Mouse (Mus musculus) forebrain, postnatal 0 days (tissue): ENCODE data around the gene Zdhhc11. TPM values are rescaled to one million over a fixed set of nuclear protein-coding genes. Genes with fewer than 3 reads are reported as not detected.
"Not testable (repeated sequence)": the region's sequence is repeated elsewhere in the genome, so short reads cannot be mapped to it uniquely, and the experiment has no call there.

ENCODE experiments used
- ATAC-seq: fragments of 200-750 bp; cut with Nextera tagmentation; 2 replicates; pipeline ENCODE4 v1.8.0; 2017; ENCODE audit warnings: mild to moderate bottlenecking, moderate library complexity
- DNase-seq: peaks from one replicate; pipeline ENCODE4 v3.0.0-alpha.2; 2015
- H3K27ac ChIP-seq: fragments of 300-500 bp; sonication (generic); 2 replicates; pipeline ENCODE4 v1.5.1; 2014; ENCODE audit warnings: low read depth, mild to moderate bottlenecking, antibody characterized with exemption, low read length, moderate library complexity, mixed read lengths
- H3K27me3 ChIP-seq: fragments of 300-500 bp; sonication (generic); 2 replicates; pipeline ENCODE4 v1.6.1; 2014; ENCODE audit warnings: mild to moderate bottlenecking, low read length, mixed read lengths; ENCODE audit not compliant: insufficient read depth
- H3K36me3 ChIP-seq: fragments of 300-500 bp; sonication (generic); 2 replicates; pipeline ENCODE4 v1.6.1; 2014; ENCODE audit warnings: mild to moderate bottlenecking, moderate library complexity; ENCODE audit not compliant: insufficient read depth
- H3K4me1 ChIP-seq: fragments of 300-500 bp; sonication (generic); 2 replicates; pipeline ENCODE4 v1.6.1; 2014; ENCODE audit warnings: antibody characterized with exemption; ENCODE audit not compliant: insufficient read depth
- H3K4me2 ChIP-seq: fragments of 300-500 bp; sonication (generic); 2 replicates; pipeline ENCODE4 v1.6.1; 2014; ENCODE audit warnings: low read depth, mild to moderate bottlenecking, moderate library complexity
- H3K4me3 ChIP-seq: fragments of 300-500 bp; sonication (generic); 2 replicates; pipeline ENCODE4 v1.5.1; 2014; ENCODE audit warnings: low read depth, low read length, mixed read lengths
- H3K9ac ChIP-seq: fragments of 300-500 bp; sonication (generic); 2 replicates; pipeline ENCODE4 v1.6.1; 2014; ENCODE audit warnings: mild to moderate bottlenecking
- H3K9me3 ChIP-seq: fragments of 300-500 bp; sonication (generic); 2 replicates; pipeline ENCODE4 v1.6.1; 2016; ENCODE audit warnings: low read length
- CTCF ChIP-seq: sonication (generic); IDR thresholded peaks from 2 replicates; pipeline ENCODE4 v1.5.1; 2016; ENCODE audit warnings: antibody characterized with exemption, control low read depth, low read depth
- WGBS: fragments of 180-500 bp; shearing (Covaris S2); extraction: QIAGEN DNeasy Blood & Tissue Kit; methylation state at CpG from one replicate; pipeline ENCODE4 v1.1.7; 2014; 5-methylcytosine and 5-hydroxymethylcytosine counted together
- polyA plus RNA-seq: library from polyadenylated mRNA; unstranded; fragments of >200 nt; fragmentation: Nextera tagmentation; extraction: Ambion mirVana; gene quantifications from 2 replicates; pipeline ENCODE4 v1.2.1, GENCODE M21; 2015
- total RNA-seq: library from RNA; depleted of rRNA; stranded (reverse); fragments of >200 nt; gene quantifications from 2 replicates; pipeline ENCODE4 v1.2.3, GENCODE M21; 2014

Zdhhc11 gene
- total and polyA plus RNA-seq, 2 experiments from 2014 or later = not detected

- no peak overlapping the region for H3K27ac ChIP-seq
- H3K4me2 ChIP-seq = no peak overlapping the region
- no peaks in the 10 kb centered on the region for H3K27me3 ChIP-seq
- no peak for TF ChIP-seq CTCF
- no peaks in the 10 kb centered on the region for H3K36me3 ChIP-seq
- H3K9me3 ChIP-seq = no peaks in the 10 kb centered on the region
- WGBS = 89% methylated on average over 5 of the region's 5 CpGs
- H3K4me1 ChIP-seq = no peaks in the 10 kb centered on the region
- no peak overlapping the region for H3K9ac ChIP-seq
- H3K4me3 ChIP-seq = no peak overlapping the region
- ATAC-seq = no peak
- no peak for DNase-seq
Measured at GRCm38 (mm10) chr13:73976935-73977334, 13.3 kb downstream of the Zdhhc11 start.

GRCm38 (mm10) chr13:73990325-73990724 lies 26.7 kb downstream of the Zdhhc11 start:
- H3K27me3 ChIP-seq = no peaks in the 10 kb centered on the region
- TF ChIP-seq CTCF = no peak

GRCm38 (mm10) chr13:73990761-73991160 lies 27.1 kb downstream of the Zdhhc11 start:
- Histone ChIP-seq H3K4me1 (no peaks in the 10 kb centered on the region), H3K9me3 (no peaks in the 10 kb centered on the region), H3K36me3 (no peaks in the 10 kb centered on the region), H3K9ac (no peak overlapping the region), H3K27ac (no peak overlapping the region), H3K4me2 (no peak overlapping the region), H3K4me3 (no peak overlapping the region), H3K27me3 (no peaks in the 10 kb centered on the region)
- 75% methylated on average over 2 of the region's 2 CpGs for WGBS
- ATAC-seq (no peak), DNase-seq (no peak)
- TF ChIP-seq CTCF = no peak

More at GRCm38 (mm10) chr13:73990325-73990724, 26.7 kb downstream of the Zdhhc11 start:
- Histone ChIP-seq H3K4me3 (no peak overlapping the region), H3K9me3 (no peaks in the 10 kb centered on the region), H3K4me2 (no peak overlapping the region), H3K4me1 (no peaks in the 10 kb centered on the region), H3K36me3 (no peaks in the 10 kb centered on the region), H3K9ac (no peak overlapping the region), H3K27ac (no peak overlapping the region)
- DNase-seq (no peak), ATAC-seq (no peak)
- 85% methylated on average over 5 of the region's 5 CpGs for WGBS

GRCm38 (mm10) chr13:73991267-73991666 lies 27.6 kb downstream of the Zdhhc11 start:
- Histone ChIP-seq H3K4me2 (no peak overlapping the region), H3K9ac (no peak overlapping the region), H3K36me3 (no peaks in the 10 kb centered on the region), H3K4me1 (no peaks in the 10 kb centered on the region), H3K9me3 (no peaks in the 10 kb centered on the region), H3K27ac (no peak overlapping the region), H3K4me3 (no peak overlapping the region), H3K27me3 (no peaks in the 10 kb centered on the region)
- ATAC-seq = no peak
- WGBS = 75% methylated on average over 5 of the region's 5 CpGs
- no peak for TF ChIP-seq CTCF
- DNase-seq = no peak

GRCm38 (mm10) chr13:73996456-73996855 lies 32.8 kb downstream of the Zdhhc11 start:
- H3K9ac ChIP-seq = no peak overlapping the region
- H3K4me2 ChIP-seq = no peak overlapping the region
- DNase-seq (no peak), ATAC-seq (no peak)
- H3K4me3 ChIP-seq = no peak overlapping the region
- 87% methylated on average over 4 of the region's 4 CpGs for WGBS
- H3K27ac ChIP-seq = no peak overlapping the region
- H3K4me1 ChIP-seq = no peaks in the 10 kb centered on the region
- H3K9me3 ChIP-seq = no peaks in the 10 kb centered on the region
- H3K27me3 ChIP-seq = no peaks in the 10 kb centered on the region
- no peaks in the 10 kb centered on the region for H3K36me3 ChIP-seq
- no peak for TF ChIP-seq CTCF

- no peak overlapping the region for H3K4me2 ChIP-seq
- no peak for TF ChIP-seq CTCF
- DNase-seq (no peak), ATAC-seq (no peak)
- H3K4me1 ChIP-seq = no peaks in the 10 kb centered on the region
- no peaks in the 10 kb centered on the region for H3K27me3 ChIP-seq
- H3K4me3 ChIP-seq = no peak overlapping the region
- H3K9me3 ChIP-seq = no peaks in the 10 kb centered on the region
- no peak overlapping the region for H3K9ac ChIP-seq
- no peak overlapping the region for H3K27ac ChIP-seq
- H3K36me3 ChIP-seq = no peaks in the 10 kb centered on the region
Measured at GRCm38 (mm10) chr13:74000519-74000918, 36.9 kb downstream of the Zdhhc11 start.

GRCm38 (mm10) chr13:74000961-74001360 lies 37.3 kb downstream of the Zdhhc11 start:
- 79% methylated on average over 6 of the region's 6 CpGs for WGBS
- Histone ChIP-seq H3K9ac (no peak overlapping the region), H3K36me3 (no peaks in the 10 kb centered on the region), H3K4me1 (no peaks in the 10 kb centered on the region), H3K27me3 (no peaks in the 10 kb centered on the region), H3K4me3 (no peak overlapping the region), H3K27ac (no peak overlapping the region), H3K4me2 (no peak overlapping the region), H3K9me3 (no peaks in the 10 kb centered on the region)
- TF ChIP-seq CTCF = no peak
- ATAC-seq (no peak), DNase-seq (no peak)

- Histone ChIP-seq H3K4me1 (no peaks in the 10 kb centered on the region), H3K4me3 (no peak overlapping the region), H3K27ac (no peak overlapping the region), H3K36me3 (no peaks in the 10 kb centered on the region), H3K9me3 (no peaks in the 10 kb centered on the region), H3K27me3 (no peaks in the 10 kb centered on the region), H3K4me2 (no peak overlapping the region), H3K9ac (no peak overlapping the region)
- ATAC-seq (no peak), DNase-seq (no peak)
- no peak for TF ChIP-seq CTCF
- 83% methylated on average over 4 of the region's 4 CpGs for WGBS
Measured at GRCm38 (mm10) chr13:74001492-74001891, 37.8 kb downstream of the Zdhhc11 start.

- H3K4me1 ChIP-seq, ATAC-seq, H3K36me3 ChIP-seq, H3K4me3 ChIP-seq, H3K9me3 ChIP-seq, DNase-seq, H3K9ac ChIP-seq, H3K27ac ChIP-seq, H3K4me2 ChIP-seq, H3K27me3 ChIP-seq: not testable (repeated sequence)
- 92% methylated on average over 4 of the region's 4 CpGs for WGBS
Measured at GRCm38 (mm10) chr13:74006881-74007280, 43.2 kb downstream of the Zdhhc11 start.

- ATAC-seq, H3K4me2 ChIP-seq, H3K9me3 ChIP-seq, H3K4me1 ChIP-seq, H3K27ac ChIP-seq, H3K4me3 ChIP-seq, H3K36me3 ChIP-seq, H3K9ac ChIP-seq, DNase-seq, H3K27me3 ChIP-seq: not testable (repeated sequence)
- 85% methylated on average over 2 of the region's 2 CpGs for WGBS
Measured at GRCm38 (mm10) chr13:74008216-74008615, 44.6 kb downstream of the Zdhhc11 start.
